Mouse (Mus musculus): ENCODE results near the gene AY074887. TPM values are rescaled to one million over a fixed set of nuclear protein-coding genes. Genes with fewer than 3 reads are reported as not detected.

Gene AY074887
- polyA plus RNA-seq (2011; ENCODE audit: insufficient read depth, insufficient read length, low read depth, missing spikeins), result 6.2 and 7.7 TPM in 2 replicates

DNA sequence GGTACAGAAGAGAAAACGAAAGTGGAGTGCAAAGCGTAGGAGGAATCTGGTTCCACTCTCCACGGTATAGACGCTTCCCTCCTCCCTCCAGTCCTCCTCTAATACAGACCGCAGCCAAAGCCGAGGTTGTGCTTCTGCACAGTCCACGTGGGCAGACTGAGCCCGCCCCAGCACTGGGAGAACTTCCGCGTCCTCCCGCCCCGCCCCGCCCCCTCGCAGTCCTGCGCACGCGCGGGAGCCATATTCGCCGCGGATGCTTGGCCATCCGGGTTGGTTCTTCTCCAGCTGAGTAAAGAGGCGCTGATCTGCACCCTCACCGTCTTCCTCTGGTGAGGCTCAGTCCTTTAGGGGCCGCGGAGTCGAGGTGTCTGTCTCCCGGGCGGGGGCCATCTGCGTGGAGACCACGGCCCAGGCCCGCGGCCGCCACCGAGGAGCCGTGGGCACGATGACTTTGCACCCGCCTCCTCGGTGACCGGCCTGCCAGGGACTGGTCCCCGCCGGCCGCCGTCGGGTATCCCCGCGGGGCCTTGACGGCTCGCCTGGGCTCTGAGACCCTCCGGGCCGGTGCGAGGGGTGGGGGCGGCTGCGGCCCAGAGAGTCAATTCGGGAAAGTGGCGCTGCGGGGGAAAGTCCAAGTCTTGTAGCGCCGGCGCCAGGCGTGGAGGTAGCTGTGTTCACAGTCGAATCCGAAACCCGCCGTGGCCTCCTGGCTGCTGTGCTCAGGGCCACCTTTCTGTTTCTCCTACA, at the start of gene AY074887, which contains the start of gene Psma4:
Gene AY074887, minus strand, starts transcription at position 424 of the 747 bp plus-strand sequence.
Gene Psma4, plus strand, starts transcription at position 216 of the 747 bp plus-strand sequence.
- Histone ChIP-seq H3K9ac (ENCODE audit: low read depth, poor library complexity, severe bottlenecking) (peak within 1 kb of the TSS; percentile 93), H3K27me3 (ENCODE audit: control insufficient read depth, insufficient read depth, low read length, poor library complexity, severe bottlenecking) (no peaks in the 10 kb centered on the region), H3K36me3 (ENCODE audit: control insufficient read depth, insufficient read depth, low read length, poor library complexity, severe bottlenecking) (peaks cover 30% of the 10 kb centered on the region), H3K4me1 (ENCODE audit: control insufficient read depth, insufficient read depth, low read length) (no peaks in the 10 kb centered on the region), H3K4me3 (ENCODE audit: low read depth, low read length) (peak within 1 kb of the TSS; percentile 92), H3K27ac (ENCODE audit: insufficient read depth, low read length) (peak within 1 kb of the TSS; percentile 35), H3K9me3 (replicated peaks; ENCODE audit: control insufficient read depth, insufficient read depth, low read length, poor library complexity, severe bottlenecking) (no peaks in the 10 kb centered on the region)
- TF ChIP-seq EP300 (IDR thresholded peaks at IDR 0.05; ENCODE audit: insufficient read depth, low read depth, low read length), result no peak
- TF ChIP-seq CTCF (IDR thresholded peaks at IDR 0.05; ENCODE audit: low read depth, low read length), result no peak
- TF ChIP-seq POLR2A (IDR thresholded peaks at IDR 0.05; ENCODE audit: insufficient read depth, low read length), result peak; percentile 98

DNA sequence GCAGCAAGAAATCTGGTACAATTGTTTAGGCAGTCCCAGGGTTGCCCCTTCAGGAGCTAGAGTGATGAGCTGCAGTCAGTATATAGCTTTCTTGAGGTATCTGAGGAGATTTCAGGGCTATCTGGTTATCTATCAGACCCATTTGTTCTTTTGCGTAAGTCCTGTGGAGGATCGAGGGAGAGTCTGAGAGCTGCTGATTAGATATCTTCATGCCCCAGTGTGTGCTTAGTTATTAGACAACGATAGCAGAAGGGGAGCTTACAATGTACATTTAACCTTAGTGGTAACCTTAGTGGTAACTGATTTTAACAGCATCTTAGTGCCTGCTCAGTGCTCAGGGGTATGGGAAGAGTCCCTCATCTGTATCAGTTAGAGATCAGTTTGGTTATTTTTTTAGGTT, 44.8 kb upstream of the AY074887 start:
- no peaks in the 10 kb centered on the region for H3K27me3 ChIP-seq (ENCODE audit: control insufficient read depth, insufficient read depth, low read length, poor library complexity, severe bottlenecking)

DNA sequence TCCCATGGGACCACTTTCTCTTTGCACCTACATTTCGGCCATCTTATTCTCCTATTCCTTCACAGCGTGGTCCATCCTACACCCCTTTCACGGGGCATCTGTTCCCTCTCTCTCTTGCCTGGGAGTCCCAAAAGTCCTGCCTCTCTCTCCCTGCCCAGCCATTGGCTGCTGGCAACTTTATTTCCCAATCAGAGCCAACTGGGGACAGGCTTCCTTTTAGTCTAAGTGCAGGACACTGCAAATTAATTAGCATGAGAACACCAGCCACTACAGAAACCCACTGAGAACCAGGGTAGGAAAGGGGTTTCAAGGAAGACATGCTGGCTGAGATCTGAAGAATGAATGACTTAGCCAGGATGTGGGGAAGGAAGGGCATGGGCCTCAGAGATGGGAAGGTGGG, 43.6 kb upstream of the AY074887 start:
- TF ChIP-seq POLR2A (IDR thresholded peaks at IDR 0.05; ENCODE audit: insufficient read depth, low read length) (no peak), CTCF (IDR thresholded peaks at IDR 0.05; ENCODE audit: low read depth, low read length) (no peak), EP300 (IDR thresholded peaks at IDR 0.05; ENCODE audit: insufficient read depth, low read depth, low read length) (no peak)
- H3K9ac ChIP-seq (ENCODE audit: low read depth, poor library complexity, severe bottlenecking), result no peak overlapping the region
- no peak overlapping the region for H3K4me3 ChIP-seq (ENCODE audit: low read depth, low read length)
- no peaks in the 10 kb centered on the region for H3K9me3 ChIP-seq (replicated peaks; ENCODE audit: control insufficient read depth, insufficient read depth, low read length, poor library complexity, severe bottlenecking)
- H3K27me3 ChIP-seq (ENCODE audit: control insufficient read depth, insufficient read depth, low read length, poor library complexity, severe bottlenecking), result no peaks in the 10 kb centered on the region
- no peaks in the 10 kb centered on the region for H3K4me1 ChIP-seq (ENCODE audit: control insufficient read depth, insufficient read depth, low read length)
- no peaks in the 10 kb centered on the region for H3K36me3 ChIP-seq (ENCODE audit: control insufficient read depth, insufficient read depth, low read length, poor library complexity, severe bottlenecking)
- H3K27ac ChIP-seq (ENCODE audit: insufficient read depth, low read length), result no peak overlapping the region

More for the DNA sequence above, 44.8 kb upstream of the AY074887 start:
- TF ChIP-seq EP300 (IDR thresholded peaks at IDR 0.05; ENCODE audit: insufficient read depth, low read depth, low read length) (no peak), POLR2A (IDR thresholded peaks at IDR 0.05; ENCODE audit: insufficient read depth, low read length) (no peak), CTCF (IDR thresholded peaks at IDR 0.05; ENCODE audit: low read depth, low read length) (no peak)
- H3K9ac ChIP-seq (ENCODE audit: low read depth, poor library complexity, severe bottlenecking), result no peak overlapping the region
- no peaks in the 10 kb centered on the region for H3K36me3 ChIP-seq (ENCODE audit: control insufficient read depth, insufficient read depth, low read length, poor library complexity, severe bottlenecking)
- H3K4me1 ChIP-seq (ENCODE audit: control insufficient read depth, insufficient read depth, low read length), result no peaks in the 10 kb centered on the region
- H3K9me3 ChIP-seq (replicated peaks; ENCODE audit: control insufficient read depth, insufficient read depth, low read length, poor library complexity, severe bottlenecking), result no peaks in the 10 kb centered on the region
- no peak overlapping the region for H3K27ac ChIP-seq (ENCODE audit: insufficient read depth, low read length)
- no peak overlapping the region for H3K4me3 ChIP-seq (ENCODE audit: low read depth, low read length)

DNA sequence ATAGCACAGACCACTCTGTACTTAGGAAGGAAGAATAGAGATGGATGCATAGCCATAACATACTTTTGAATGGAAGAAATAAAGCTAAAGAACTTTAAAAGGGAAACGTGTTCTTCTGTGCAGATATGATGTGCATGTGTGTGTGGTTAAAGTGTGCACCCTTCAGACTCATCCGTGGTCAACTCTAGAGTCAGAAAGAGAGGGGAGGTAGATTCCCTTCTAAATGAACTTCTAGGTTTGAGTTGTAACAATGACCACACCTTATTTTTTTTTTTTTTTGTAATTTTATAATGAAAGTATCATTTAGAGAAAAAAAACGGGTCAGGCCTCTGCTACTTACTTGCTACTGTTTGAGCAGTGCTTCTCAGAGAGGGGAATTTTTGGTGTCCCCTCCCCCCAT, 39.6 kb upstream of the AY074887 start:
- no peaks in the 10 kb centered on the region for H3K4me1 ChIP-seq (ENCODE audit: control insufficient read depth, insufficient read depth, low read length)
- H3K27ac ChIP-seq (ENCODE audit: insufficient read depth, low read length), result no peak overlapping the region
- H3K36me3 ChIP-seq (ENCODE audit: control insufficient read depth, insufficient read depth, low read length, poor library complexity, severe bottlenecking), result no peaks in the 10 kb centered on the region
- no peak overlapping the region for H3K9ac ChIP-seq (ENCODE audit: low read depth, poor library complexity, severe bottlenecking)
- no peak overlapping the region for H3K4me3 ChIP-seq (ENCODE audit: low read depth, low read length)
- no peaks in the 10 kb centered on the region for H3K9me3 ChIP-seq (replicated peaks; ENCODE audit: control insufficient read depth, insufficient read depth, low read length, poor library complexity, severe bottlenecking)
- H3K27me3 ChIP-seq (ENCODE audit: control insufficient read depth, insufficient read depth, low read length, poor library complexity, severe bottlenecking), result no peaks in the 10 kb centered on the region
- TF ChIP-seq POLR2A (IDR thresholded peaks at IDR 0.05; ENCODE audit: insufficient read depth, low read length), result no peak

DNA sequence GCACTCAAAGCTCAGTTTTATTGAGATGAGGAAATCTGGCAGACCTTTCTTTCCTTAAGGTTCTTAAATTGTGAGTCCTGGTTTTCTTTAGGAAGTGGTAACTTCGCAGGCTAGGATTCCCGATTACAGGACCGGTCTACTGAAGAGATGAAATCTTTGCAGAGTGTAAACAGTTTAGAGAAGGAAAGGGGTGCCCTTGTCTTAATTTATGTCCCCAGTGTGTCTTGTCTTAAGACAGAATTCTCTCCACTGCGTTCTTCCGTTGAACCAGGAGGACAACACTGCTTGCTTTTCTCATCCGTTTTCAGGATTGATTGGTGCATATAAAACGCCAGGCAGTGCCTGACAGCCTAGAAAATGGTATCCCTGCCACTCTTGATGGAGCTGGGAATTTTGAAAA, 31.6 kb upstream of the AY074887 start:
- Histone ChIP-seq H3K36me3 (ENCODE audit: control insufficient read depth, insufficient read depth, low read length, poor library complexity, severe bottlenecking) (no peaks in the 10 kb centered on the region), H3K9me3 (replicated peaks; ENCODE audit: control insufficient read depth, insufficient read depth, low read length, poor library complexity, severe bottlenecking) (no peaks in the 10 kb centered on the region), H3K9ac (ENCODE audit: low read depth, poor library complexity, severe bottlenecking) (no peak overlapping the region), H3K27ac (ENCODE audit: insufficient read depth, low read length) (no peak overlapping the region), H3K27me3 (ENCODE audit: control insufficient read depth, insufficient read depth, low read length, poor library complexity, severe bottlenecking) (peaks cover 13% of the 10 kb centered on the region), H3K4me1 (ENCODE audit: control insufficient read depth, insufficient read depth, low read length) (peaks cover 2% of the 10 kb centered on the region), H3K4me3 (ENCODE audit: low read depth, low read length) (no peak overlapping the region)
- TF ChIP-seq EP300 (IDR thresholded peaks at IDR 0.05; ENCODE audit: insufficient read depth, low read depth, low read length), result no peak
- no peak for TF ChIP-seq CTCF (IDR thresholded peaks at IDR 0.05; ENCODE audit: low read depth, low read length)
- TF ChIP-seq POLR2A (IDR thresholded peaks at IDR 0.05; ENCODE audit: insufficient read depth, low read length), result no peak

Data from ES-Bruce4 (cell line).